In the genomic region with DNA sequence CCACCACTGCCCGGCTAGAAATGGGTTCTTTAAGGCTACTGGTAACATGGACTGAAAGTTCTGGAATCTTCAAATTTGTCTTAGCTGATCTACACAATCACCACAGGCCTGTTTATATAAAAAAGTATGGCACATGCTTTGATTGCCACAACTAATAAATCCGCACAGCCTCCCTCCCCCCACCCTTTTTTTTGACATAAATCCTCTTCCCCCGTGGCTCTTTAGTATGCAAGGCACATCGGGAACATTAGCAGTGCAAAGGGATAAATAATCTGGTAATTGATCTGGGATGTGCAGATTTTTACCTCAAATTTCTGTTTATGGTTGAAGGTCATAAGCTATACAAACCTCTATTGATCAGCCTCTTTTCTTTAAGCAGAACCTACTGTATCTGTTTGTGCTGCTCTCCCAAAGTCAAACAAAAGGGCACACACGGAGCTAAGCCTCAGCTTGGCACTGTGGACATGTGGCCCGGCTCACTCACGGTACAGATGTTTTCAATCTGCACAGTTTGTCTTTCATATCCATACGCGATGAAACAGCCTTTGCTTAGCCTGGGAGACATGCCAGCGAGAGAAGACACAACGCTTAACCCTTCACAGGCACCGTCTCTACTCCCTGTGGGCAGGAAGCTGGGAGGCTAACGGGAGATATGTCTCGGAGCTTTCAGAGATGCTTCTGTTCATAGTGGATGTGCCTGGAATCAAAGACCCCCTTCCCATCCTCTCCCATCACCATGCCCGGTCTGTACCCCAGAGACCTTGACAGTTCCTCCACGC, we compare ENCODE assay signal across 8 mouse cellular contexts.
DNase-seq lines count a peak whose midpoint lies in the region; ATAC-seq and TF ChIP-seq lines count a peak whose summit lies in the region.

No protein-coding gene starts in this region.

- 39% methylated on average over 16 of the region's 16 CpGs for WGBS in forebrain, embryonic 13.5 days
- 69% methylated on average over 16 of the region's 16 CpGs for WGBS in hindbrain, embryonic 11.5 days
- 63% methylated on average over 16 of the region's 16 CpGs for WGBS in midbrain, embryonic 11.5 days

- H3K27me3 ChIP-seq in forebrain, embryonic 13.5 days: no peaks in the 10 kb centered on the region
- H3K27me3 ChIP-seq in hindbrain, embryonic 11.5 days (ENCODE audit: control insufficient read depth, insufficient read depth, low read length): no peaks in the 10 kb centered on the region
- H3K27me3 ChIP-seq in midbrain, embryonic 11.5 days (ENCODE audit: control insufficient read depth, insufficient read depth, low read length): no peaks in the 10 kb centered on the region
- H3K27me3 ChIP-seq in testis, adult 2 months (ENCODE audit: control insufficient read depth, insufficient read depth, low read length): no peaks in the 10 kb centered on the region

- H3K4me2 ChIP-seq in forebrain, embryonic 13.5 days: peak overlapping the region; percentile 24; the same call in 1 of the 2 replicates
- H3K4me2 ChIP-seq in hindbrain, embryonic 11.5 days (replicated peaks; ENCODE audit: low read depth, low read length): no peak overlapping the region
- no peak overlapping the region for H3K4me2 ChIP-seq in midbrain, embryonic 11.5 days

- TF ChIP-seq CTCF in testis, adult 2 months (IDR thresholded peaks at IDR 0.05; ENCODE audit: control insufficient read depth, insufficient read depth, insufficient replicate concordance, low read depth, low read length): no peak

- TF ChIP-seq POLR2A in testis, adult 2 months (IDR thresholded peaks at IDR 0.05; ENCODE audit: control insufficient read depth, low read depth, low read length): no peak

- ATAC-seq in forebrain, embryonic 13.5 days: peak; percentile 62; the same call in 1 of the 2 replicates
- ATAC-seq in hindbrain, embryonic 11.5 days (ENCODE audit: low FRiP score): no peak
- ATAC-seq in midbrain, embryonic 11.5 days (ENCODE audit: low FRiP score): no peak

- H3K4me3 ChIP-seq in forebrain, embryonic 13.5 days: no peak overlapping the region
- H3K4me3 ChIP-seq in hindbrain, embryonic 11.5 days (ENCODE audit: low read depth, low read length): no peak overlapping the region
- H3K4me3 ChIP-seq in midbrain, embryonic 11.5 days (ENCODE audit: low read depth, low read length): no peak overlapping the region
- peak overlapping the region; percentile 6 for H3K4me3 ChIP-seq in testis, adult 2 months (ENCODE audit: control insufficient read depth, low read depth, low read length)

- 0 out of 2 replicates have a peak overlapping the region, but pooled peaks have one; percentile 19 for H3K27ac ChIP-seq in forebrain, embryonic 13.5 days
- no peak overlapping the region for H3K27ac ChIP-seq in hindbrain, embryonic 11.5 days (ENCODE audit: low read depth, low read length)
- H3K27ac ChIP-seq in midbrain, embryonic 11.5 days (ENCODE audit: low read depth, low read length): no peak overlapping the region
- no peak overlapping the region for H3K27ac ChIP-seq in testis, adult 2 months (ENCODE audit: control insufficient read depth, insufficient read depth, low read depth, low read length)

- H3K9me3 ChIP-seq in forebrain, embryonic 13.5 days (replicated peaks): no peaks in the 10 kb centered on the region
- no peaks in the 10 kb centered on the region for H3K9me3 ChIP-seq in hindbrain, embryonic 11.5 days (ENCODE audit: control insufficient read depth, low read length)
- H3K9me3 ChIP-seq in midbrain, embryonic 11.5 days (ENCODE audit: control insufficient read depth, low read length): no peaks in the 10 kb centered on the region

- H3K9ac ChIP-seq in forebrain, embryonic 13.5 days: no peak overlapping the region
- no peak overlapping the region for H3K9ac ChIP-seq in hindbrain, embryonic 11.5 days (ENCODE audit: low read depth, low read length)
- no peak overlapping the region for H3K9ac ChIP-seq in midbrain, embryonic 11.5 days (ENCODE audit: low read length)

- no peaks in the 10 kb centered on the region for H3K36me3 ChIP-seq in forebrain, embryonic 13.5 days (ENCODE audit: poor library complexity, severe bottlenecking)
- no peaks in the 10 kb centered on the region for H3K36me3 ChIP-seq in hindbrain, embryonic 11.5 days (ENCODE audit: control insufficient read depth, insufficient read depth, low read length)
- no peaks in the 10 kb centered on the region for H3K36me3 ChIP-seq in midbrain, embryonic 11.5 days (ENCODE audit: control insufficient read depth, insufficient read depth, low read length)
- H3K36me3 ChIP-seq in testis, adult 2 months (ENCODE audit: control insufficient read depth, insufficient read depth, low read length): no peaks in the 10 kb centered on the region

- DNase-seq in embryo, embryonic 10 days (ENCODE audit: low spot score): peak; percentile 58
- no peak for DNase-seq in embryo, embryonic 9.5 days (ENCODE audit: extremely low spot score)
- DNase-seq in hindbrain, embryonic 11.5 days (ENCODE audit: low spot score): peak; percentile 25
- DNase-seq in layer of hippocampus, postnatal 36 days: peak; percentile 3 to 12
- peak; percentile 86 for DNase-seq in midbrain, embryonic 11.5 days (ENCODE audit: low spot score, missing footprints)
- DNase-seq in spleen, adult 12 weeks (ENCODE audit: low spot score): no peak

- H3K4me1 ChIP-seq in forebrain, embryonic 13.5 days: peaks cover 11% of the 10 kb centered on the region
- no peaks in the 10 kb centered on the region for H3K4me1 ChIP-seq in hindbrain, embryonic 11.5 days (replicated peaks; ENCODE audit: control insufficient read depth, insufficient read depth, low read length)
- no peaks in the 10 kb centered on the region for H3K4me1 ChIP-seq in midbrain, embryonic 11.5 days (ENCODE audit: control insufficient read depth, insufficient read depth, low read length)
- H3K4me1 ChIP-seq in testis, adult 2 months (ENCODE audit: control insufficient read depth, insufficient read depth, low read length): peaks cover 4% of the 10 kb centered on the region

Comparison
In these comparisons a context has a peak if more than half of its experiments do, and no peak if none do; other contexts are left out.
1. DNase-seq: peak in embryo, embryonic 10 days (single experiment), hindbrain, embryonic 11.5 days (single experiment), layer of hippocampus, postnatal 36 days (2 of 2) and midbrain, embryonic 11.5 days (single experiment); none in embryo, embryonic 9.5 days (single experiment) and spleen, adult 12 weeks (single experiment).